Mouse (Mus musculus): ENCODE results near the gene Tfr2. TPM values are rescaled to one million over a fixed set of nuclear protein-coding genes. Genes with fewer than 3 reads are reported as not detected.
A peak's percentile ranks its signal among the peaks of the same experiment; 100 is the strongest.
"Not testable (repeated sequence)": the region's sequence is repeated elsewhere in the genome, so short reads cannot be mapped to it uniquely, and the experiment has no call there.

Tfr2 gene
- polyA plus RNA-seq, 1 experiment from 2014 or later = 0.11 TPM

GRCm38 (mm10) chr5:137610548-137611244 is 41.1 kb downstream of the Tfr2 start:
- Histone ChIP-seq H3K9me3 (ENCODE audit: control insufficient read depth, low read length) (no peaks in the 10 kb centered on the region), H3K36me3 (ENCODE audit: control insufficient read depth, insufficient read depth, low read length) (peaks cover 22% of the 10 kb centered on the region), H3K27ac (replicated peaks in 1 of 2; ENCODE audit: control insufficient read depth in 1 of 2, insufficient read depth in 1 of 2, low read depth in 2 of 2, low read length in 2 of 2) (peak overlapping the region; percentile 89 to 93), H3K27me3 (ENCODE audit: control insufficient read depth, insufficient read depth, low read length) (no peaks in the 10 kb centered on the region), H3K4me2 (ENCODE audit: low read length) (peak overlapping the region; percentile 63), H3K9ac (ENCODE audit: low read length) (peak overlapping the region; percentile 74), H3K4me3 (ENCODE audit: control insufficient read depth in 1 of 2, insufficient read depth in 1 of 2, low read depth in 1 of 2, low read length in 2 of 2) (peak overlapping the region; percentile 34 to 45), H3K4me1 (ENCODE audit: control insufficient read depth in 2 of 2, insufficient read depth in 2 of 2, low read length in 2 of 2) (peaks cover 39 to 43% of the 10 kb centered on the region in 2 experiments)
- 2% methylated on average over 12 of the region's 12 CpGs for WGBS
- ATAC-seq (ENCODE audit: insufficient number of reproducible peaks, insufficient read depth, low FRiP score, low read depth) = peak; percentile 37

- Histone ChIP-seq H3K4me3 (ENCODE audit: control insufficient read depth in 1 of 2, insufficient read depth in 1 of 2, low read depth in 1 of 2, low read length in 2 of 2) (peak overlapping the region; percentile 34 to 45), H3K4me1 (ENCODE audit: control insufficient read depth in 2 of 2, insufficient read depth in 2 of 2, low read length in 2 of 2) (peaks cover 39 to 43% of the 10 kb centered on the region in 2 experiments), H3K27me3 (ENCODE audit: control insufficient read depth, insufficient read depth, low read length) (no peaks in the 10 kb centered on the region), H3K9ac (ENCODE audit: low read length) (peak overlapping the region; percentile 74), H3K9me3 (ENCODE audit: control insufficient read depth, low read length) (no peaks in the 10 kb centered on the region), H3K36me3 (ENCODE audit: control insufficient read depth, insufficient read depth, low read length) (peaks cover 17% of the 10 kb centered on the region), H3K27ac (replicated peaks in 1 of 2; ENCODE audit: control insufficient read depth in 1 of 2, insufficient read depth in 1 of 2, low read depth in 2 of 2, low read length in 2 of 2) (peak overlapping the region; percentile 89 to 93), H3K4me2 (ENCODE audit: low read length) (peak overlapping the region; percentile 63)
- 3% methylated on average over 5 of the region's 6 CpGs for WGBS
- peak; percentile 44; the same call in 1 of the 2 replicates for ATAC-seq (ENCODE audit: insufficient number of reproducible peaks, insufficient read depth, low FRiP score, low read depth)
Observed at GRCm38 (mm10) chr5:137611245-137611602, 41.6 kb downstream of the Tfr2 start.

- 77% methylated on average over 5 of the region's 5 CpGs for WGBS
- Histone ChIP-seq H3K4me1 (ENCODE audit: control insufficient read depth in 2 of 2, insufficient read depth in 2 of 2, low read length in 2 of 2) (peaks cover 39 to 41% of the 10 kb centered on the region in 2 experiments), H3K9me3 (ENCODE audit: control insufficient read depth, low read length) (no peaks in the 10 kb centered on the region), H3K27ac (replicated peaks in 1 of 2; ENCODE audit: control insufficient read depth in 1 of 2, insufficient read depth in 1 of 2, low read depth in 2 of 2, low read length in 2 of 2) (0 out of 4 replicates have a peak overlapping the region, but pooled peaks of 1 of the 2 experiments have one; percentile 33), H3K4me3 (ENCODE audit: control insufficient read depth in 1 of 2, insufficient read depth in 1 of 2, low read depth in 1 of 2, low read length in 2 of 2) (no peak overlapping the region), H3K27me3 (ENCODE audit: control insufficient read depth, insufficient read depth, low read length) (no peaks in the 10 kb centered on the region), H3K36me3 (ENCODE audit: control insufficient read depth, insufficient read depth, low read length) (no peaks in the 10 kb centered on the region), H3K4me2 (ENCODE audit: low read length) (no peak overlapping the region), H3K9ac (ENCODE audit: low read length) (no peak overlapping the region; the same call in 1 of the 2 replicates)
- no peak for ATAC-seq (ENCODE audit: insufficient number of reproducible peaks, insufficient read depth, low FRiP score, low read depth)
Observed at GRCm38 (mm10) chr5:137613076-137613475, 43.4 kb downstream of the Tfr2 start.

GRCm38 (mm10) chr5:137613550-137613949 is 43.9 kb downstream of the Tfr2 start, which contains the start of gene Pcolce:
Gene Pcolce, minus strand, starts transcription at chr5:137613784.
- H3K27me3 ChIP-seq (ENCODE audit: control insufficient read depth, insufficient read depth, low read length) = no peaks in the 10 kb centered on the region
- no peaks in the 10 kb centered on the region for H3K36me3 ChIP-seq (ENCODE audit: control insufficient read depth, insufficient read depth, low read length)
- H3K4me2 ChIP-seq (ENCODE audit: low read length) = no peak within 1 kb of the TSS
- no peak within 1 kb of the TSS; the same call in 1 of the 2 replicates for H3K9ac ChIP-seq (ENCODE audit: low read length)
- no peak within 1 kb of the TSS for H3K4me3 ChIP-seq (ENCODE audit: control insufficient read depth in 1 of 2, insufficient read depth in 1 of 2, low read depth in 1 of 2, low read length in 2 of 2)
- no peak for ATAC-seq (ENCODE audit: insufficient number of reproducible peaks, insufficient read depth, low FRiP score, low read depth)
- H3K27ac ChIP-seq (replicated peaks in 1 of 2; ENCODE audit: control insufficient read depth in 1 of 2, insufficient read depth in 1 of 2, low read depth in 2 of 2, low read length in 2 of 2) = peak within 1 kb of the TSS; percentile 31 to 33; a peak in 2 of 4 replicates
- peaks cover 34 to 36% of the 10 kb centered on the region in 2 experiments for H3K4me1 ChIP-seq (ENCODE audit: control insufficient read depth in 2 of 2, insufficient read depth in 2 of 2, low read length in 2 of 2)
- no peaks in the 10 kb centered on the region for H3K9me3 ChIP-seq (ENCODE audit: control insufficient read depth, low read length)
- WGBS = 26% methylated on average over 11 of the region's 11 CpGs

- H3K9ac ChIP-seq (ENCODE audit: low read length); H3K4me2 ChIP-seq (ENCODE audit: low read length); H3K36me3 ChIP-seq (ENCODE audit: control insufficient read depth, insufficient read depth, low read length); H3K4me3 ChIP-seq (ENCODE audit: control insufficient read depth in 1 of 2, insufficient read depth in 1 of 2, low read depth in 1 of 2, low read length in 2 of 2); ATAC-seq (ENCODE audit: insufficient number of reproducible peaks, insufficient read depth, low FRiP score, low read depth); H3K27me3 ChIP-seq (ENCODE audit: control insufficient read depth, insufficient read depth, low read length); H3K27ac ChIP-seq (replicated peaks in 1 of 2; ENCODE audit: control insufficient read depth in 1 of 2, insufficient read depth in 1 of 2, low read depth in 2 of 2, low read length in 2 of 2); H3K9me3 ChIP-seq (ENCODE audit: control insufficient read depth, low read length): not testable (repeated sequence)
- peaks cover 29 to 31% of the 10 kb centered on the region in 2 experiments for H3K4me1 ChIP-seq (ENCODE audit: control insufficient read depth in 2 of 2, insufficient read depth in 2 of 2, low read length in 2 of 2)
- WGBS = 91% methylated on average over 2 of the region's 2 CpGs
Observed at GRCm38 (mm10) chr5:137614921-137615320, 45.3 kb downstream of the Tfr2 start.

GRCm38 (mm10) chr5:137615347-137615746 is 45.7 kb downstream of the Tfr2 start:
- Histone ChIP-seq H3K27ac (replicated peaks in 1 of 2; ENCODE audit: control insufficient read depth in 1 of 2, insufficient read depth in 1 of 2, low read depth in 2 of 2, low read length in 2 of 2) (no peak overlapping the region), H3K4me3 (ENCODE audit: control insufficient read depth in 1 of 2, insufficient read depth in 1 of 2, low read depth in 1 of 2, low read length in 2 of 2) (no peak overlapping the region), H3K27me3 (ENCODE audit: control insufficient read depth, insufficient read depth, low read length) (no peaks in the 10 kb centered on the region), H3K9me3 (ENCODE audit: control insufficient read depth, low read length) (no peaks in the 10 kb centered on the region), H3K9ac (ENCODE audit: low read length) (no peak overlapping the region), H3K4me2 (ENCODE audit: low read length) (no peak overlapping the region), H3K36me3 (ENCODE audit: control insufficient read depth, insufficient read depth, low read length) (no peaks in the 10 kb centered on the region), H3K4me1 (ENCODE audit: control insufficient read depth in 2 of 2, insufficient read depth in 2 of 2, low read length in 2 of 2) (peaks cover 25 to 27% of the 10 kb centered on the region in 2 experiments)
- ATAC-seq (ENCODE audit: insufficient number of reproducible peaks, insufficient read depth, low FRiP score, low read depth) = no peak
- 87% methylated on average over 7 of the region's 7 CpGs for WGBS

- no peak for ATAC-seq (ENCODE audit: insufficient number of reproducible peaks, insufficient read depth, low FRiP score, low read depth)
- no peaks in the 10 kb centered on the region for H3K27me3 ChIP-seq (ENCODE audit: control insufficient read depth, insufficient read depth, low read length)
- H3K9me3 ChIP-seq (ENCODE audit: control insufficient read depth, low read length) = no peaks in the 10 kb centered on the region
- no peaks in the 10 kb centered on the region for H3K36me3 ChIP-seq (ENCODE audit: control insufficient read depth, insufficient read depth, low read length)
- no peak overlapping the region for H3K4me3 ChIP-seq (ENCODE audit: control insufficient read depth in 1 of 2, insufficient read depth in 1 of 2, low read depth in 1 of 2, low read length in 2 of 2)
- H3K27ac ChIP-seq (replicated peaks in 1 of 2; ENCODE audit: control insufficient read depth in 1 of 2, insufficient read depth in 1 of 2, low read depth in 2 of 2, low read length in 2 of 2) = no peak overlapping the region
- peaks cover 0 to 4% of the 10 kb centered on the region in 2 experiments; a peak in 1 of 4 replicates for H3K4me1 ChIP-seq (ENCODE audit: control insufficient read depth in 2 of 2, insufficient read depth in 2 of 2, low read length in 2 of 2)
- H3K4me2 ChIP-seq (ENCODE audit: low read length) = no peak overlapping the region
- WGBS = 81% methylated on average over 11 of the region's 11 CpGs
- no peak overlapping the region for H3K9ac ChIP-seq (ENCODE audit: low read length)
Observed at GRCm38 (mm10) chr5:137623937-137624530, 54.4 kb downstream of the Tfr2 start.
